In genomic region chr1:73642691-73643109, GRCm38 (mm10) we compare ENCODE assay signal across 17 mouse cellular contexts.
DNase-seq lines count a peak whose midpoint lies in the region; ATAC-seq lines count a peak whose summit lies in the region.
"Had no signal": no experiment of that assay in that cellular context is flagged by ENCODE, and none has a peak within 500 bp of the region (broad histone marks: within the 10 kb centered on the region; RNA-seq: fewer than 3 reads in every experiment).

No protein-coding gene starts in this region.

- no peak overlapping the region for H3K4me3 ChIP-seq in hindbrain, embryonic 10.5 days
- H3K4me3 ChIP-seq in hindbrain, embryonic 14.5 days (replicated peaks; ENCODE audit: low read length), result no peak overlapping the region
- no peak overlapping the region for H3K4me3 ChIP-seq in hindbrain, embryonic 13.5 days
- H3K4me3 ChIP-seq in neural tube, embryonic 12.5 days, result no peak overlapping the region
- H3K4me3 ChIP-seq: limb, embryonic 15.5 days; myocyte had no signal

- H3K9me3 ChIP-seq in hindbrain, embryonic 10.5 days, result no peaks in the 10 kb centered on the region
- H3K9me3 ChIP-seq in hindbrain, embryonic 14.5 days (ENCODE audit: control insufficient read depth, low read length), result no peaks in the 10 kb centered on the region
- no peaks in the 10 kb centered on the region for H3K9me3 ChIP-seq in hindbrain, embryonic 13.5 days
- no peaks in the 10 kb centered on the region for H3K9me3 ChIP-seq in neural tube, embryonic 12.5 days
- H3K9me3 ChIP-seq: limb, embryonic 15.5 days had no signal

- H3K27ac ChIP-seq in hindbrain, embryonic 10.5 days, result peak overlapping the region; percentile 83
- H3K27ac ChIP-seq in hindbrain, embryonic 14.5 days, result no peak overlapping the region
- H3K27ac ChIP-seq in hindbrain, embryonic 13.5 days, result 0 out of 2 replicates have a peak overlapping the region, but pooled peaks have one; percentile 13
- peak overlapping the region; percentile 32; the same call in 1 of the 2 replicates for H3K27ac ChIP-seq in neural tube, embryonic 12.5 days
- H3K27ac ChIP-seq: limb, embryonic 15.5 days had no signal

- peaks cover 54% of the 10 kb centered on the region for H3K4me1 ChIP-seq in hindbrain, embryonic 10.5 days (replicated peaks)
- H3K4me1 ChIP-seq in hindbrain, embryonic 14.5 days (replicated peaks; ENCODE audit: control insufficient read depth, insufficient read depth, low read length), result peaks cover 6% of the 10 kb centered on the region
- H3K4me1 ChIP-seq in hindbrain, embryonic 13.5 days (replicated peaks), result peaks cover 19% of the 10 kb centered on the region
- peaks cover 24% of the 10 kb centered on the region for H3K4me1 ChIP-seq in neural tube, embryonic 12.5 days

- H3K27me3 ChIP-seq in hindbrain, embryonic 10.5 days (ENCODE audit: insufficient read depth, poor library complexity, severe bottlenecking), result no peaks in the 10 kb centered on the region
- H3K27me3 ChIP-seq in hindbrain, embryonic 14.5 days (ENCODE audit: control insufficient read depth, insufficient read depth, low read length), result no peaks in the 10 kb centered on the region
- no peaks in the 10 kb centered on the region for H3K27me3 ChIP-seq in hindbrain, embryonic 13.5 days
- no peaks in the 10 kb centered on the region for H3K27me3 ChIP-seq in neural tube, embryonic 12.5 days (replicated peaks)
- H3K27me3 ChIP-seq: limb, embryonic 15.5 days had no signal

- no peak overlapping the region for H3K9ac ChIP-seq in hindbrain, embryonic 14.5 days
- H3K9ac ChIP-seq in hindbrain, embryonic 13.5 days, result no peak overlapping the region
- H3K9ac ChIP-seq in neural tube, embryonic 12.5 days, result no peak overlapping the region
- H3K9ac ChIP-seq: limb, embryonic 15.5 days had no signal

- no peak overlapping the region for H3K4me2 ChIP-seq in hindbrain, embryonic 14.5 days (replicated peaks)
- no peak overlapping the region for H3K4me2 ChIP-seq in hindbrain, embryonic 13.5 days
- no peak overlapping the region for H3K4me2 ChIP-seq in neural tube, embryonic 12.5 days (replicated peaks)
- H3K4me2 ChIP-seq: limb, embryonic 15.5 days had no signal

- H3K36me3 ChIP-seq in hindbrain, embryonic 10.5 days, result no peaks in the 10 kb centered on the region
- H3K36me3 ChIP-seq in hindbrain, embryonic 14.5 days (replicated peaks; ENCODE audit: control insufficient read depth, insufficient read depth), result no peaks in the 10 kb centered on the region
- no peaks in the 10 kb centered on the region for H3K36me3 ChIP-seq in hindbrain, embryonic 13.5 days
- H3K36me3 ChIP-seq in neural tube, embryonic 12.5 days, result no peaks in the 10 kb centered on the region
- H3K36me3 ChIP-seq: limb, embryonic 15.5 days had no signal

- WGBS in hindbrain, embryonic 10.5 days, result 11% methylated on average over 7 of the region's 7 CpGs
- 9% methylated on average over 7 of the region's 7 CpGs for WGBS in hindbrain, embryonic 14.5 days
- 8% methylated on average over 7 of the region's 7 CpGs for WGBS in hindbrain, embryonic 13.5 days
- WGBS in neural tube, embryonic 12.5 days, result 11% methylated on average over 7 of the region's 7 CpGs

- peak; percentile 64 for DNase-seq in hindbrain, embryonic 10.5 days (ENCODE audit: low spot score)
- no peak for DNase-seq in hindbrain, embryonic 14.5 days (ENCODE audit: low spot score)
- peak; percentile 21 for DNase-seq in embryo, embryonic 9.5 days (ENCODE audit: extremely low spot score)
- DNase-seq in adrenal gland, adult (ENCODE audit: inconsistent age in 2 of 2, low spot score in 1 of 2), result no peak
- no peak for DNase-seq in Muller cell, postnatal 12 days (ENCODE audit: inconsistent ontology term)
- DNase-seq: adrenal gland, postnatal 36 days; cerebellum, postnatal 14 days; heart, postnatal 36 days; kidney, adult 9 months; layer of hippocampus, adult 9-11 months; right cerebral cortex, adult 18-20 months; thymus, postnatal 4 days had no signal

- ATAC-seq in hindbrain, embryonic 14.5 days (ENCODE audit: low FRiP score), result no peak; the same call in 1 of the 2 replicates
- no peak for ATAC-seq in hindbrain, embryonic 13.5 days (ENCODE audit: low FRiP score)
- peak; percentile 39; the same call in 1 of the 2 replicates for ATAC-seq in neural tube, embryonic 12.5 days (ENCODE audit: low FRiP score, low read depth)
- no peak for ATAC-seq in megakaryocyte-erythroid progenitor cell, adult 5-6 weeks (replicated peaks; ENCODE audit: low FRiP score, low TSS enrichment, poor library complexity, severe bottlenecking)

Comparison
In these comparisons a context has a peak if more than half of its experiments do, and no peak if none do; other contexts are left out.
1. DNase-seq: peak in hindbrain, embryonic 10.5 days (single experiment) and embryo, embryonic 9.5 days (single experiment); none in hindbrain, embryonic 14.5 days (single experiment), adrenal gland, adult (0 of 2) and Muller cell, postnatal 12 days (single experiment).